Mouse (Mus musculus) urinary bladder, postnatal 36 days (tissue): Measurements from ENCODE around the gene Rpl26.

Experiments
- DNase-seq, 2 experiments: peaks; one replicate each; pipeline ENCODE4 v3.0.0; 2022; ENCODE audit warnings: low spot score in 2 of 2, mixed read lengths in 1 of 2

Gene Rpl26

GRCm38 (mm10) chr11:68890625-68891024, 10.8 kb upstream of the Rpl26 start:
- no peak for DNase-seq

- no peak for DNase-seq
Observed at GRCm38 (mm10) chr11:68891823-68892222, 9.6 kb upstream of the Rpl26 start.

GRCm38 (mm10) chr11:68892233-68892832, 9.1 kb upstream of the Rpl26 start:
- no peak for DNase-seq

- DNase-seq, result no peak
Observed at GRCm38 (mm10) chr11:68893911-68894464, 7.4 kb upstream of the Rpl26 start.

GRCm38 (mm10) chr11:68896247-68896646, 5.1 kb upstream of the Rpl26 start:
- no peak for DNase-seq

GRCm38 (mm10) chr11:68897120-68897519, 4.3 kb upstream of the Rpl26 start:
- DNase-seq, result peak in 1 of 2 experiments; percentile 22

GRCm38 (mm10) chr11:68897838-68898237, 3.5 kb upstream of the Rpl26 start:
- DNase-seq, result no peak

GRCm38 (mm10) chr11:68898790-68899189, 2.6 kb upstream of the Rpl26 start:
- no peak for DNase-seq

- DNase-seq, result no peak
Observed at GRCm38 (mm10) chr11:68899815-68900214, 1.6 kb upstream of the Rpl26 start.

GRCm38 (mm10) chr11:68900519-68901350, 648 bp upstream of the Rpl26 start:
- DNase-seq, result no peak

- DNase-seq, result no peak
Observed at GRCm38 (mm10) chr11:68902047-68902364, 623 bp downstream of the Rpl26 start.

GRCm38 (mm10) chr11:68902367-68902766, 984 bp downstream of the Rpl26 start:
- DNase-seq, result no peak

GRCm38 (mm10) chr11:68902823-68903222, 1.4 kb downstream of the Rpl26 start:
- DNase-seq, result no peak

- DNase-seq, result no peak
Observed at GRCm38 (mm10) chr11:68903775-68904174, 2.4 kb downstream of the Rpl26 start.

GRCm38 (mm10) chr11:68904375-68905137, 3.2 kb downstream of the Rpl26 start:
- peak; percentile 52 to 71 for DNase-seq

GRCm38 (mm10) chr11:68905138-68905531, 3.8 kb downstream of the Rpl26 start:
- no peak for DNase-seq

- DNase-seq, result no peak
Observed at GRCm38 (mm10) chr11:68905665-68906460, 4.5 kb downstream of the Rpl26 start.

- DNase-seq, result no peak
Observed at GRCm38 (mm10) chr11:68906461-68906790, 5.0 kb downstream of the Rpl26 start.

GRCm38 (mm10) chr11:68907251-68907650, 5.9 kb downstream of the Rpl26 start:
- DNase-seq, result no peak

GRCm38 (mm10) chr11:68908846-68909503, 7.6 kb downstream of the Rpl26 start:
- no peak for DNase-seq

GRCm38 (mm10) chr11:68911531-68912177, 10.3 kb downstream of the Rpl26 start:
- DNase-seq, result no peak
